In genomic region chr10:128367899-128368401, GRCm38 (mm10) we compare ENCODE assay signal across 8 mouse cellular contexts. TPM values are rescaled to one million over a fixed set of nuclear protein-coding genes. Genes with fewer than 3 reads are reported as not detected.
DNase-seq lines count a peak whose midpoint lies in the region; ATAC-seq and TF ChIP-seq lines count a peak whose summit lies in the region.

No protein-coding gene starts in this region.

- no peaks in the 10 kb centered on the region for H3K9me3 ChIP-seq in hindbrain, embryonic 11.5 days (ENCODE audit: control insufficient read depth, low read length)
- H3K9me3 ChIP-seq in liver, postnatal 0 days (ENCODE audit: low read length) = no peaks in the 10 kb centered on the region

- DNase-seq in heart, adult 2 months = no peak
- no peak for DNase-seq in heart, adult 11 months
- peak; percentile 66 for DNase-seq in MN1 (ENCODE audit: low spot score)
- no peak for DNase-seq in hindbrain, embryonic 11.5 days (ENCODE audit: low spot score)
- no peak for DNase-seq in liver, postnatal 0 days
- DNase-seq in thymus, adult 18-20 months = no peak
- no peak for DNase-seq in cerebellum, postnatal 4 days (ENCODE audit: low spot score in 2 of 2)

- ATAC-seq in hindbrain, embryonic 11.5 days (ENCODE audit: low FRiP score) = no peak
- ATAC-seq in liver, postnatal 0 days = peak; percentile 45; the same call in 1 of the 2 replicates
- no peak for ATAC-seq in inflammation-experienced regulatory T-cells, adult 6 months

- peak overlapping the region; percentile 98 for H3K27ac ChIP-seq in heart, adult 2 months
- peak overlapping the region; percentile 92 for H3K27ac ChIP-seq in hindbrain, embryonic 11.5 days (ENCODE audit: low read depth, low read length)
- peak overlapping the region; percentile 98 for H3K27ac ChIP-seq in liver, postnatal 0 days (ENCODE audit: low read depth)

- no peaks in the 10 kb centered on the region for H3K27me3 ChIP-seq in heart, adult 2 months (ENCODE audit: control insufficient read depth, insufficient read depth, low read length)
- H3K27me3 ChIP-seq in hindbrain, embryonic 11.5 days (ENCODE audit: control insufficient read depth, insufficient read depth, low read length) = no peaks in the 10 kb centered on the region
- no peaks in the 10 kb centered on the region for H3K27me3 ChIP-seq in liver, postnatal 0 days (ENCODE audit: insufficient read depth, low read length)

- H3K79me2 ChIP-seq in heart, adult 2 months (replicated peaks; ENCODE audit: control insufficient read depth, insufficient read depth, low read length) = no peaks in the 10 kb centered on the region

- TF ChIP-seq POLR2A in heart, adult 2 months (IDR thresholded peaks at IDR 0.05; ENCODE audit: insufficient read depth, low read depth, low read length) = no peak

- peak; percentile 61; the same call in 1 of the 2 replicates for TF ChIP-seq EP300 in heart, adult 2 months (IDR thresholded peaks at IDR 0.05; ENCODE audit: insufficient read depth, low read depth, low read length)
- no peak for TF ChIP-seq EP300 in liver, postnatal 0 days (IDR thresholded peaks at IDR 0.05; ENCODE audit: low read depth)

- H3K36me3 ChIP-seq in heart, adult 2 months (ENCODE audit: control insufficient read depth, insufficient read depth, low read length) = peaks cover 17% of the 10 kb centered on the region
- no peaks in the 10 kb centered on the region; the same call in 1 of the 2 replicates for H3K36me3 ChIP-seq in hindbrain, embryonic 11.5 days (ENCODE audit: control insufficient read depth, insufficient read depth, low read length)
- peaks cover 9% of the 10 kb centered on the region for H3K36me3 ChIP-seq in liver, postnatal 0 days (replicated peaks; ENCODE audit: insufficient read depth, low read length)

- TF ChIP-seq CTCF in heart, adult 2 months (IDR thresholded peaks at IDR 0.05) = no peak
- TF ChIP-seq CTCF in liver, postnatal 0 days (IDR thresholded peaks at IDR 0.05; ENCODE audit: low read depth) = no peak

- H3K4me2 ChIP-seq in hindbrain, embryonic 11.5 days (replicated peaks; ENCODE audit: low read depth, low read length) = peak overlapping the region; percentile 79
- H3K4me2 ChIP-seq in liver, postnatal 0 days (ENCODE audit: low read depth, low read length) = peak overlapping the region; percentile 97

- intact Hi-C loops in heart, adult 2 months (cut with DNase I) = no loop called here

- H3K4me1 ChIP-seq in heart, adult 2 months (ENCODE audit: control insufficient read depth, insufficient read depth, low read length) = peaks cover 8% of the 10 kb centered on the region
- H3K4me1 ChIP-seq in hindbrain, embryonic 11.5 days (replicated peaks; ENCODE audit: control insufficient read depth, insufficient read depth, low read length) = peaks cover 12% of the 10 kb centered on the region
- H3K4me1 ChIP-seq in liver, postnatal 0 days (ENCODE audit: insufficient read depth) = peaks cover 19% of the 10 kb centered on the region

- 12% methylated on average over 19 of the region's 19 CpGs for WGBS in heart, adult 2 months
- WGBS in hindbrain, embryonic 11.5 days = 18% methylated on average over 19 of the region's 19 CpGs
- WGBS in liver, postnatal 0 days (ENCODE audit: insufficient replicate concordance) = 20% methylated on average over 19 of the region's 19 CpGs

- peak overlapping the region; percentile 80 for H3K9ac ChIP-seq in heart, adult 2 months (ENCODE audit: low read depth, low read length)
- H3K9ac ChIP-seq in hindbrain, embryonic 11.5 days (ENCODE audit: low read depth, low read length) = peak overlapping the region; percentile 52
- H3K9ac ChIP-seq in liver, postnatal 0 days (replicated peaks) = peak overlapping the region; percentile 82

- H3K4me3 ChIP-seq in heart, adult 2 months = peak overlapping the region; percentile 74
- H3K4me3 ChIP-seq in hindbrain, embryonic 11.5 days (ENCODE audit: low read depth, low read length) = peak overlapping the region; percentile 50
- H3K4me3 ChIP-seq in liver, postnatal 0 days (ENCODE audit: low read depth, low read length) = peak overlapping the region; percentile 81

RNA-seq across cellular contexts. Expression of gene Coq10a, which starts 0.8 kb away (rescaled TPM):
- 100 to 1,000 TPM; 332 to 391 TPM for total RNA-seq in heart, adult 2 months (2021)
- polyA plus RNA-seq in heart, adult 2 months (2012; rRNA removed) = 356 and 500 TPM in 2 replicates
- polyA plus RNA-seq in hindbrain, embryonic 11.5 days (2014; fragmentation: Nextera tagmentation; extraction: Ambion mirVana) = 23.8 and 24.5 TPM in 2 replicates
- 8.5 and 11.2 TPM in 2 replicates for polyA plus RNA-seq in liver, postnatal 0 days (2015; fragmentation: Nextera tagmentation; extraction: Ambion mirVana)
- 10 to 100 TPM; 12.8 to 19.9 (median 17.3) TPM for polyA plus RNA-seq in inflammation-experienced regulatory T-cells, adult 6 months (2017; shearing (Covaris generic))

RNA-seq across cellular contexts. Expression of gene Ankrd52, which starts 9.0 kb away (rescaled TPM):
- total RNA-seq in heart, adult 2 months (2021) = 10 to 100 TPM; 41.8 to 47.5 TPM
- 29.2 and 34.6 TPM in 2 replicates for polyA plus RNA-seq in heart, adult 2 months (2012; rRNA removed)
- polyA plus RNA-seq in hindbrain, embryonic 11.5 days (2014; fragmentation: Nextera tagmentation; extraction: Ambion mirVana) = 9.5 and 12.3 TPM in 2 replicates
- 2.0 and 2.7 TPM in 2 replicates for polyA plus RNA-seq in liver, postnatal 0 days (2015; fragmentation: Nextera tagmentation; extraction: Ambion mirVana)
- 1 to 10 TPM; 1.7 to 6.7 (median 3.6) TPM for polyA plus RNA-seq in inflammation-experienced regulatory T-cells, adult 6 months (2017; shearing (Covaris generic))

RNA-seq across cellular contexts. Expression of gene Cs, which starts 30.4 kb away (rescaled TPM):
- total RNA-seq in heart, adult 2 months (2021) = 1,000 to 10,000 TPM in 1 of 2 experiments, 100 to 1,000 TPM in 1; 947 to 1,091 TPM
- 1,148 and 1,658 TPM in 2 replicates for polyA plus RNA-seq in heart, adult 2 months (2012; rRNA removed)
- polyA plus RNA-seq in hindbrain, embryonic 11.5 days (2014; fragmentation: Nextera tagmentation; extraction: Ambion mirVana) = 242 and 254 TPM in 2 replicates
- 45.3 and 51.4 TPM in 2 replicates for polyA plus RNA-seq in liver, postnatal 0 days (2015; fragmentation: Nextera tagmentation; extraction: Ambion mirVana)
- 100 to 1,000 TPM; 138 to 155 (median 155) TPM for polyA plus RNA-seq in inflammation-experienced regulatory T-cells, adult 6 months (2017; shearing (Covaris generic))

RNA-seq across cellular contexts. Expression of gene Slc39a5, which starts 33.1 kb away (rescaled TPM):
- total RNA-seq in heart, adult 2 months (2021) = not detected
- not detected in 2 replicates for polyA plus RNA-seq in heart, adult 2 months (2012; rRNA removed)
- polyA plus RNA-seq in hindbrain, embryonic 11.5 days (2014; fragmentation: Nextera tagmentation; extraction: Ambion mirVana) = not detected in 2 replicates
- 59.0 and 64.1 TPM in 2 replicates for polyA plus RNA-seq in liver, postnatal 0 days (2015; fragmentation: Nextera tagmentation; extraction: Ambion mirVana)
- polyA plus RNA-seq in inflammation-experienced regulatory T-cells, adult 6 months (2017; shearing (Covaris generic)) = not detected

RNA-seq across cellular contexts. Expression of gene Nabp2, which starts 43.3 kb away (rescaled TPM):
- 10 to 100 TPM; 45.2 to 48.2 TPM for total RNA-seq in heart, adult 2 months (2021)
- 25.0 and 25.1 TPM in 2 replicates for polyA plus RNA-seq in heart, adult 2 months (2012; rRNA removed)
- 125 and 130 TPM in 2 replicates for polyA plus RNA-seq in hindbrain, embryonic 11.5 days (2014; fragmentation: Nextera tagmentation; extraction: Ambion mirVana)
- polyA plus RNA-seq in liver, postnatal 0 days (2015; fragmentation: Nextera tagmentation; extraction: Ambion mirVana) = 33.7 and 33.8 TPM in 2 replicates
- 10 to 100 TPM; 68.8 to 87.0 (median 73.8) TPM for polyA plus RNA-seq in inflammation-experienced regulatory T-cells, adult 6 months (2017; shearing (Covaris generic))

Comparison
In these comparisons a context has a peak if more than half of its experiments do, and no peak if none do; other contexts are left out.
1. RNA of gene Coq10a, which starts 0.8 kb away (polyA plus RNA-seq): 356 to 500 TPM in heart, adult 2 months; 23.8 to 24.5 TPM in hindbrain, embryonic 11.5 days, 12.8 to 19.9 TPM in inflammation-experienced regulatory T-cells, adult 6 months and 8.5 to 11.2 TPM in liver, postnatal 0 days; every median in the first group is over 10 times any median in the second.
2. Peak in every context shown above with its lines, with median percentiles within 50 percentile points of each other: H3K27ac ChIP-seq, H3K4me3 ChIP-seq and H3K9ac ChIP-seq.